Mouse (Mus musculus): ENCODE data around the gene Tnk2. TPM values are rescaled to one million over a fixed set of nuclear protein-coding genes. Genes with fewer than 3 reads are reported as not detected.

Tnk2 gene
- polyA plus RNA-seq, 1 experiment from 2014 or later: 9.2 TPM

DNA sequence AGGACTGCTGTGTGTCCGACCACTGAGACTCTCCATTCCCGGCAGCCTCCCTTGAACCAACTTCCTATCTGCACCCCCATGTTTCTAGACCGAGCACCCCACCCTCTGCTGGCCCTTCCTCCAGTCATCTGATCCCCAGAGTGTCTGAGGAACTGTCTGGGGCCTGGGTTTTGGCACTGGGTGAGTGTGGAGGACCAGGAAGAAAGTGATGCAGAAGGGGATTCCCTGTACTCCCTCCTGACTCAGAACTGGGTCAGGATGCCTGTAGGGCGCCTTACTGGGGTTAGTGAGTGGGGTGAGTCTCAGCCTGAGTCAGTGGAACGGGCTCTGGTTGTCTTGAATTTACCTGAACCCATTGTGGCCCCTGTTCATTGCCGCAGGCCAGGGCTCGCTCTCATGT, 28.6 kb downstream of the Tnk2 start:
- H3K9ac ChIP-seq (ENCODE audit: low read length): no peak overlapping the region
- H3K4me3 ChIP-seq (ENCODE audit: low read depth, low read length): no peak overlapping the region
- no peak overlapping the region for H3K4me2 ChIP-seq (ENCODE audit: low read depth, severe bottlenecking)
- H3K27ac ChIP-seq (replicated peaks; ENCODE audit: low read depth, low read length): no peak overlapping the region
- no peaks in the 10 kb centered on the region for H3K27me3 ChIP-seq (ENCODE audit: control insufficient read depth, insufficient read depth, low read length)
- ATAC-seq (ENCODE audit: insufficient number of reproducible peaks, low FRiP score, low TSS enrichment, low read depth) (no peak), DNase-seq (ENCODE audit: low spot score) (no peak)
- WGBS: 92% methylated on average over 7 of the region's 7 CpGs
- no peaks in the 10 kb centered on the region for H3K4me1 ChIP-seq (ENCODE audit: control insufficient read depth, insufficient read depth, low read length)
- H3K36me3 ChIP-seq (ENCODE audit: control insufficient read depth, insufficient read depth, low read length): peaks cover 18% of the 10 kb centered on the region
- no peaks in the 10 kb centered on the region for H3K9me3 ChIP-seq (ENCODE audit: control insufficient read depth, low read length)

DNA sequence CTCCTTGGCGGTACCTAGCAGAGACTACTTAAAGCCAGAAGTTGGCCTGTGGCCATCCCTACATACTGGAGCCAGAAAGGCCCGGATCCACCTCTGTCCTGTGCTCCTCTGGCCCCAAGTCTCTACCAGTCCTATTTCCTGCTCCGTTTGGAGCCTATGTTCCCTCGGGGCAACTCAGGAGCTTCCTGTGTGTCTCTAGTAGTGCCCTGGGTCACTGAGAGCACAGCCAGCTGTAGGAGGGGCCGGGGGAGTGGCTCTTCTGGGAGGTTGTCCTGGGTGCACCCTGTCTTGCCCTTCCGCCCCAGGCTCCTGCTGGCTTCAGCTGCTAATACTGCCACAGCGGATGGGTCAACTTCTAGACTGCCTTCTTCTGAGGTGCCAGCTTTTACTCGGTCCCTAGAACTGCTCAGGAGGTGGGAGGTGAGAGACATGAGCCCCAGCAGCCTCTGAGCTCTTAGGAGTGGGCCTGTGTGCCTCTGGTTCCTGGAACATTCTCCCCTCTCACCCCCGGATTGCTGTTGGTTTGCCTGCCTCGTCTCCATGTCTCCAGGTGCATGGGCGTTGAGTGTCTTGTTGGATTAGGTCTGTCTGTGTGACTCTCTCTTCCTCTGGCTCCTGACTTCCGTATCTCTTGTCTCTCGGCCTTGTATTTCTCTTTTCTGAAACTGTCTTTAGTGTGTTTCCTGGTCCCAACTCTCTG, 29.3 kb downstream of the Tnk2 start:
- Histone ChIP-seq H3K4me1 (ENCODE audit: control insufficient read depth, insufficient read depth, low read length) (no peaks in the 10 kb centered on the region), H3K4me2 (ENCODE audit: low read depth, severe bottlenecking) (no peak overlapping the region), H3K27me3 (ENCODE audit: control insufficient read depth, insufficient read depth, low read length) (no peaks in the 10 kb centered on the region), H3K9ac (ENCODE audit: low read length) (no peak overlapping the region), H3K27ac (replicated peaks; ENCODE audit: low read depth, low read length) (no peak overlapping the region), H3K4me3 (ENCODE audit: low read depth, low read length) (no peak overlapping the region), H3K9me3 (ENCODE audit: control insufficient read depth, low read length) (no peaks in the 10 kb centered on the region), H3K36me3 (ENCODE audit: control insufficient read depth, insufficient read depth, low read length) (peaks cover 18% of the 10 kb centered on the region)
- DNase-seq (ENCODE audit: low spot score) (no peak), ATAC-seq (ENCODE audit: insufficient number of reproducible peaks, low FRiP score, low TSS enrichment, low read depth) (no peak)
- 82% methylated on average over 13 of the region's 13 CpGs for WGBS

DNA sequence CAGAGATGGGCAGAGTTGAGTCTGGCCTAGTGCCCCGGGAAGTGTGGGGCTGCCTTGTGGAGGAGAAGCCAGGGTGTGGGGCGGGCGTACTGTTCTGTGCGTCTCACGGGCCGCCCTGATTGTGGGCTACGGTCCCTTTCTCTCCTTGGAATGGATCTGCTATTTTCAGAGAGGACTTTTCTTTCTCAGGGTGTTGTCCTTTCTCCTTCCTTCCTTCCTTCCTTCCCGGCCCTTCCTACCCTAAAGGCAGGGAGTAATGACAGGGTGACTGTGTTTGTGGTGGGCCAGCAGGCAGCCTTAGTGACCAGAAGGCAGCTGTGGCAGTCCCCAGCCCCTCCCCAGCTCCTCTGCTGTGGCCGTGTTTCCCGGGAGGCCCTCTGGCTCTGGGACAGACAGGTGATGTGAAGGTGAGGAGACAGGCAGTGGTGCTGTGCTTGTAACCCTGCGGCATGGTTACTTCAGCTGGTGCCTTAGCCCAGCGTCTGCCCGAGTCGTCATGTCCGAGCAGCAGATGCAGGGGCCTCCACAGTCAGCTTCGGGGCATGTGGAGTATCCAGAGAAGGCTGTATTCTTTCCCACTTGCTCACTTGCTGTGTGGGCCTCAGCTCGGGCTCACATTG, 30.6 kb downstream of the Tnk2 start:
- WGBS: 93% methylated on average over 17 of the region's 17 CpGs
- no peak overlapping the region for H3K27ac ChIP-seq (replicated peaks; ENCODE audit: low read depth, low read length)
- no peaks in the 10 kb centered on the region for H3K27me3 ChIP-seq (ENCODE audit: control insufficient read depth, insufficient read depth, low read length)
- no peak overlapping the region for H3K4me3 ChIP-seq (ENCODE audit: low read depth, low read length)
- H3K9me3 ChIP-seq (ENCODE audit: control insufficient read depth, low read length): no peaks in the 10 kb centered on the region
- H3K9ac ChIP-seq (ENCODE audit: low read length): no peak overlapping the region
- no peaks in the 10 kb centered on the region for H3K4me1 ChIP-seq (ENCODE audit: control insufficient read depth, insufficient read depth, low read length)
- peaks cover 15% of the 10 kb centered on the region for H3K36me3 ChIP-seq (ENCODE audit: control insufficient read depth, insufficient read depth, low read length)
- ATAC-seq (ENCODE audit: insufficient number of reproducible peaks, low FRiP score, low TSS enrichment, low read depth) (no peak), DNase-seq (ENCODE audit: low spot score) (no peak)
- H3K4me2 ChIP-seq (ENCODE audit: low read depth, severe bottlenecking): no peak overlapping the region

DNA sequence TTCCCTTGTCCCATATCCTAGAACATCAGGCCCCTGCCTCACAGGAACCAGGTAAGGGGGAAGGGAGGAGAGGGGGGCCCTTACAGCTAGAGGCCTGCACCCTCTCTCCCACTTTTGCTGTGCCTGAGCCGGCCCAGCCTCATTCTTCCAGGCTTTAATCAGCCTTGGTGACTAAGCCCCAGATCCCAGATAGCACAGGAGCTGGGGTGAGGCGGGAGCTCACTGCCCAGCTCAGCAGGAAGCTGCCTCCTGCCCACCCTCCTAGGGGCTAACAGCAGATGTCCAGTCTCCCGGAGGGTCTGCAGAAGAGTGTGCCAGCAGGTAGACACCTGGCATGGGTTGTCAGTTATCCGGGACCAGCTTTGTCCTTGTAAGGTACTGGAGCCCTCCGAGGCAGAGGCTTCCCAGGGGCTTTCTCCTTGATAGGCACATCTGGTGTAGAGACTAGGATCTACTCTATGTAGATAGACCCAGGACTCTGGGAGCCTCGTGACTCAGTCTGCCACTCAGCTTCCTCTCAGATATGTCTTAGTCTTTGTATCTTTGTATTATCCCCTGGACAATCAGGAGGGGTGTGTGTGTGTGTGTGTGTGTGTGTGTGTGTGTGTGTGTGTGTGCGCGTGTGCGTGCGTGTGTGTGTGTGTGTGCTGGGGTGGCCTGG, 33.5 kb downstream of the Tnk2 start:
- H3K4me3 ChIP-seq (ENCODE audit: low read depth, low read length): no peak overlapping the region
- H3K36me3 ChIP-seq (ENCODE audit: control insufficient read depth, insufficient read depth, low read length): peaks cover 25% of the 10 kb centered on the region
- 86% methylated on average over 8 of the region's 10 CpGs for whole genome bisulfite sequencing
- H3K9ac ChIP-seq (ENCODE audit: low read length): no peak overlapping the region
- no peak overlapping the region for H3K4me2 ChIP-seq (ENCODE audit: low read depth, severe bottlenecking)
- no peak overlapping the region for H3K27ac ChIP-seq (replicated peaks; ENCODE audit: low read depth, low read length)
- H3K27me3 ChIP-seq (ENCODE audit: control insufficient read depth, insufficient read depth, low read length): no peaks in the 10 kb centered on the region
- ATAC-seq (ENCODE audit: insufficient number of reproducible peaks, low FRiP score, low TSS enrichment, low read depth) (no peak), DNase-seq (ENCODE audit: low spot score) (no peak)
- H3K9me3 ChIP-seq (ENCODE audit: control insufficient read depth, low read length): no peaks in the 10 kb centered on the region
- H3K4me1 ChIP-seq (ENCODE audit: control insufficient read depth, insufficient read depth, low read length): no peaks in the 10 kb centered on the region

DNA sequence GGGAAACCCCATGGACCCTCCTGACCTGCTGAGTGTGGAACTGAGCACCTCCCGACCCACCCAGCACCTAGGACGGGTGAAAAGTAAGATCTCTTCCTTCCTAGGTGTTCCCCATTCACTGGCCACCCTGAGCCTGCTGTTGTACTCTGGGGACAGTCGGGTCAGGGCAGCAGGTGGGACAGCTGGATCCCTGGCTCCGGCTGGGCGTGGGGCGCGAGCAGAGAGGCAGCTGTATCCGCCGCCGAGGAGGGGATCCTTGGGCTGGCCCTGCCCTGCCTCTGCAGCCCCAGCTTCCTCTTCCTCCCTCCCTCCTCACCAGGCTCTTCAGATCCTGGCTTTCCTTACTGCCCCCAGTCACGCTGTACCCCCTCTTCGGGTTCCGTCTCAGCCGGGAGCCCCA, 34.2 kb downstream of the Tnk2 start:
- Histone ChIP-seq H3K27me3 (ENCODE audit: control insufficient read depth, insufficient read depth, low read length) (no peaks in the 10 kb centered on the region), H3K4me1 (ENCODE audit: control insufficient read depth, insufficient read depth, low read length) (no peaks in the 10 kb centered on the region), H3K36me3 (ENCODE audit: control insufficient read depth, insufficient read depth, low read length) (peaks cover 26% of the 10 kb centered on the region), H3K4me3 (ENCODE audit: low read depth, low read length) (no peak overlapping the region), H3K4me2 (ENCODE audit: low read depth, severe bottlenecking) (no peak overlapping the region), H3K9me3 (ENCODE audit: control insufficient read depth, low read length) (no peaks in the 10 kb centered on the region), H3K9ac (ENCODE audit: low read length) (no peak overlapping the region), H3K27ac (replicated peaks; ENCODE audit: low read depth, low read length) (no peak overlapping the region)
- 78% methylated on average over 14 of the region's 14 CpGs for WGBS
- DNase-seq (ENCODE audit: low spot score) (no peak), ATAC-seq (ENCODE audit: insufficient number of reproducible peaks, low FRiP score, low TSS enrichment, low read depth) (no peak)

DNA sequence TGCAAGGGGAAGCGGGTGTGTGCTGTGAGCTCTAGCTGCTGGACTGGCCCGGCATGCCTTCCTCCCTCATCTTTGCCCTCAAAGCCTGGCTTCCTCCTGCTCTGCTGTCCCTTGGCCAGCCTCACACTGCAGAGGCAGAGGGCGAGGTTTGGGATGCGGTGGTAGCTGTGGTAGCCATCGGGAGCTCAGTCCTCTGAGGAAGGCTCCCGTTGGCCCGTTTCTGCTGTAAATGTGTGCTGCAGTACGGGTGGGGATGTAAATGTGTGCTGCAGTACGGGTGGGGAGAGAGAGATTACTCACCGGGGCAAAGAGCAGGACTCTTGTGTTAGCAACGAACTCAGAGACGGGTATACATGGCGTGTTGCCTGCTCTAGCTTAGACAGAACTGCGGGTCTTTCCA, 35.1 kb downstream of the Tnk2 start:
- Histone ChIP-seq H3K4me2 (ENCODE audit: low read depth, severe bottlenecking) (no peak overlapping the region), H3K4me3 (ENCODE audit: low read depth, low read length) (no peak overlapping the region), H3K9me3 (ENCODE audit: control insufficient read depth, low read length) (no peaks in the 10 kb centered on the region), H3K36me3 (ENCODE audit: control insufficient read depth, insufficient read depth, low read length) (peaks cover 30% of the 10 kb centered on the region), H3K9ac (ENCODE audit: low read length) (no peak overlapping the region), H3K27ac (replicated peaks; ENCODE audit: low read depth, low read length) (no peak overlapping the region), H3K4me1 (ENCODE audit: control insufficient read depth, insufficient read depth, low read length) (no peaks in the 10 kb centered on the region), H3K27me3 (ENCODE audit: control insufficient read depth, insufficient read depth, low read length) (no peaks in the 10 kb centered on the region)
- 90% methylated on average over 14 of the region's 14 CpGs for WGBS
- ATAC-seq (ENCODE audit: insufficient number of reproducible peaks, low FRiP score, low TSS enrichment, low read depth) (no peak), DNase-seq (ENCODE audit: low spot score) (no peak)

DNA sequence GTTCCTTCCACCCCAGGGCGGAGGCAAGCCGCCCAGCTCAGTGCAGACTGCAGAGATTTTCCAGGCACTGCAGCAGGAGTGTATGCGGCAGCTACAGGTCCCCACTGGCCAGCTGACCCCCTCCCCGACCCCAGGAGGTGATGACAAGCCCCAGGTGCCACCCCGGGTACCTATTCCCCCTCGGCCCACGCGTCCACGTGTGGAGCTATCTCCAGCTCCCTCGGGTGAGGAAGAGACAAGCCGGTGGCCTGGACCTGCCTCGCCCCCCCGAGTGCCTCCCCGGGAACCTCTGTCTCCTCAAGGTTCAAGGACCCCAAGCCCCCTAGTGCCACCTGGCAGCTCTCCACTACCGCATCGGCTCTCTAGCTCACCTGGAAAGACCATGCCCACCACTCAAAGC, 36.3 kb downstream of the Tnk2 start:
- no peaks in the 10 kb centered on the region for H3K27me3 ChIP-seq (ENCODE audit: control insufficient read depth, insufficient read depth, low read length)
- no peaks in the 10 kb centered on the region for H3K9me3 ChIP-seq (ENCODE audit: control insufficient read depth, low read length)
- H3K9ac ChIP-seq (ENCODE audit: low read length): no peak overlapping the region
- no peak overlapping the region for H3K27ac ChIP-seq (replicated peaks; ENCODE audit: low read depth, low read length)
- H3K4me3 ChIP-seq (ENCODE audit: low read depth, low read length): no peak overlapping the region
- DNase-seq (ENCODE audit: low spot score) (no peak), ATAC-seq (ENCODE audit: insufficient number of reproducible peaks, low FRiP score, low TSS enrichment, low read depth) (no peak)
- WGBS: 92% methylated on average over 16 of the region's 16 CpGs
- no peak overlapping the region for H3K4me2 ChIP-seq (ENCODE audit: low read depth, severe bottlenecking)
- peaks cover 30% of the 10 kb centered on the region for H3K36me3 ChIP-seq (ENCODE audit: control insufficient read depth, insufficient read depth, low read length)
- no peaks in the 10 kb centered on the region for H3K4me1 ChIP-seq (ENCODE audit: control insufficient read depth, insufficient read depth, low read length)

DNA sequence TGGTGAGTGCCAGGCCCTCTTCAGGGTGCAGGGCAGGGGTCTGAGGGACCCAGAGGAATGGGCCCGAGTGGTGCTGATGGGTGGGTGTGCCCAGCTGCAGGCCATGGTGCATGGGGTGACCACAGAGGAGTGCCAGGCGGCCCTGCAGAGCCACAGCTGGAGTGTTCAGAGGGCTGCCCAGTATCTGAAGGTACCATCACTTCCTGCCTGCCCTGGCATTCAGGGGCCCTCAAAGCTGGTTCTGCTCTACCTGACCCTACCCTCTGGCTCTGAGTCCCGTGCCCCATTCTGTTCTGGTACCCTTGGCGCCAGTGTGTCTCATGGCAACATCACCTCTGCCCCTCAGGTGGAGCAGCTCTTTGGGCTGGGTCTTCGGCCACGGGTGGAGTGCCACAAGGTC, 37.1 kb downstream of the Tnk2 start:
- peaks cover 25% of the 10 kb centered on the region for H3K36me3 ChIP-seq (ENCODE audit: control insufficient read depth, insufficient read depth, low read length)
- H3K4me2 ChIP-seq (ENCODE audit: low read depth, severe bottlenecking): no peak overlapping the region
- no peak overlapping the region for H3K27ac ChIP-seq (replicated peaks; ENCODE audit: low read depth, low read length)
- ATAC-seq (ENCODE audit: insufficient number of reproducible peaks, low FRiP score, low TSS enrichment, low read depth): no peak
- no peaks in the 10 kb centered on the region for H3K4me1 ChIP-seq (ENCODE audit: control insufficient read depth, insufficient read depth, low read length)
- DNase-seq (ENCODE audit: low spot score): no peak
- H3K9me3 ChIP-seq (ENCODE audit: control insufficient read depth, low read length): no peaks in the 10 kb centered on the region
- H3K27me3 ChIP-seq (ENCODE audit: control insufficient read depth, insufficient read depth, low read length): no peaks in the 10 kb centered on the region
- no peak overlapping the region for H3K4me3 ChIP-seq (ENCODE audit: low read depth, low read length)
- no peak overlapping the region for H3K9ac ChIP-seq (ENCODE audit: low read length)
- WGBS: 94% methylated on average over 6 of the region's 6 CpGs
